Mouse (Mus musculus) MN1 (cell line): ENCODE measurements around the gene Gtf2ird1.
"Not testable (repeated sequence)": the region's sequence is repeated elsewhere in the genome, so short reads cannot be mapped to it uniquely, and the experiment has no call there.

Experiments
- DNase-seq: peaks from one replicate; pipeline ENCODE4 v3.0.0-alpha.2; 2016; ENCODE audit warnings: low spot score

Gene Gtf2ird1

GRCm38 (mm10) chr5:134345449-134345848 is 111.1 kb downstream of the Gtf2ird1 start:
- DNase-seq = no peak

GRCm38 (mm10) chr5:134344076-134344475 is 112.4 kb downstream of the Gtf2ird1 start:
- no peak for DNase-seq

- DNase-seq = not testable (repeated sequence)
These were observed 113.0 kb downstream of the Gtf2ird1 start for GRCm38 (mm10) chr5:134343530-134343929.

- no peak for DNase-seq
These were observed 113.9 kb downstream of the Gtf2ird1 start for GRCm38 (mm10) chr5:134342503-134343205.

- DNase-seq = no peak
These were observed 114.8 kb downstream of the Gtf2ird1 start for GRCm38 (mm10) chr5:134341721-134342120.

GRCm38 (mm10) chr5:134341321-134341720 is 115.2 kb downstream of the Gtf2ird1 start:
- peak; percentile 46 for DNase-seq

- DNase-seq = no peak
These were observed 116.4 kb downstream of the Gtf2ird1 start for GRCm38 (mm10) chr5:134340101-134340522.

- DNase-seq = not testable (repeated sequence)
These were observed 119.5 kb downstream of the Gtf2ird1 start for GRCm38 (mm10) chr5:134337012-134337411.

GRCm38 (mm10) chr5:134332743-134333142 is 123.8 kb downstream of the Gtf2ird1 start:
- DNase-seq = no peak

- no peak for DNase-seq
These were observed 126.4 kb downstream of the Gtf2ird1 start for GRCm38 (mm10) chr5:134330082-134330481.

- DNase-seq = no peak
These were observed 127.2 kb downstream of the Gtf2ird1 start for GRCm38 (mm10) chr5:134329311-134329710.

GRCm38 (mm10) chr5:134328482-134329001 is 128.0 kb downstream of the Gtf2ird1 start:
- DNase-seq = no peak

GRCm38 (mm10) chr5:134325856-134326566 is 130.5 kb downstream of the Gtf2ird1 start:
- peak; percentile 67 for DNase-seq

- DNase-seq = no peak
These were observed 132.6 kb downstream of the Gtf2ird1 start for GRCm38 (mm10) chr5:134323869-134324268.

- no peak for DNase-seq
These were observed 133.2 kb downstream of the Gtf2ird1 start for GRCm38 (mm10) chr5:134323311-134323710.

- DNase-seq = no peak
These were observed 134.2 kb downstream of the Gtf2ird1 start for GRCm38 (mm10) chr5:134322355-134322754.

- DNase-seq = no peak
These were observed 134.8 kb downstream of the Gtf2ird1 start for GRCm38 (mm10) chr5:134321699-134322098.

- no peak for DNase-seq
These were observed 137.6 kb downstream of the Gtf2ird1 start for GRCm38 (mm10) chr5:134318903-134319302.

GRCm38 (mm10) chr5:134316721-134317120 is 139.8 kb downstream of the Gtf2ird1 start:
- no peak for DNase-seq

- peak; percentile 65 for DNase-seq
These were observed 140.7 kb downstream of the Gtf2ird1 start for GRCm38 (mm10) chr5:134315623-134316350.

GRCm38 (mm10) chr5:134314688-134315622 is 141.6 kb downstream of the Gtf2ird1 start, which contains the start of gene Gtf2i:
TSS of gene Gtf2i (minus strand) at chr5:134314760.
- DNase-seq = peak; percentile 98
